9 mouse cellular contexts compared by ENCODE assay signal in genomic region chr1:177708583-177709055, GRCm38 (mm10). TPM values are rescaled to one million over a fixed set of nuclear protein-coding genes. Genes with fewer than 3 reads are reported as not detected.
A peak's percentile ranks its signal among the peaks of the same experiment; 100 is the strongest.
DNase-seq lines count a peak whose midpoint lies in the region; ATAC-seq and TF ChIP-seq lines count a peak whose summit lies in the region.
"Had no signal": no experiment of that assay in that cellular context is flagged by ENCODE, and none has a peak within 500 bp of the region (broad histone marks: within the 10 kb centered on the region; RNA-seq: fewer than 3 reads in every experiment).

No protein-coding gene starts in this region.

- no peak for TF ChIP-seq POLR2A in liver, adult 2 months (IDR thresholded peaks at IDR 0.05; ENCODE audit: extremely low read depth, insufficient read depth, low read length)

- DNase-seq in liver, adult 2 months (ENCODE audit: extremely low read depth, low read depth, low spot score), result peak; percentile 39
- DNase-seq in liver, result no peak
- peak; percentile 64 for DNase-seq in brain, adult 2 months (ENCODE audit: low read depth, low spot score)
- DNase-seq in intestine, embryonic 14.5 days (ENCODE audit: low spot score), result no peak
- no peak for DNase-seq in left cerebral cortex, adult 2 months (ENCODE audit: extremely low spot score in 1 of 2, low spot score in 2 of 2)
- DNase-seq in c-Kit-positive CD71-positive TER-119-positive erythroid progenitor cells, embryonic 14.5 days (ENCODE audit: low spot score), result no peak

- H3K4me2 ChIP-seq in intestine, embryonic 14.5 days (ENCODE audit: low read length), result no peak overlapping the region
- H3K4me2 ChIP-seq in stomach, embryonic 15.5 days, result no peak overlapping the region
- H3K4me2 ChIP-seq: liver, embryonic 11.5 days had no signal

- H3K9ac ChIP-seq in liver, adult 2 months (ENCODE audit: low read depth, low read length), result no peak overlapping the region
- H3K9ac ChIP-seq in intestine, embryonic 14.5 days (ENCODE audit: low read length), result no peak overlapping the region
- H3K9ac ChIP-seq in stomach, embryonic 15.5 days, result no peak overlapping the region

- 72% methylated on average over 4 of the region's 4 CpGs for WGBS in liver, adult 2 months
- WGBS in intestine, embryonic 14.5 days, result 49% methylated on average over 4 of the region's 4 CpGs
- WGBS in stomach, embryonic 15.5 days, result 41% methylated on average over 4 of the region's 4 CpGs

- H3K27ac ChIP-seq in liver, adult 2 months (replicated peaks; ENCODE audit: insufficient read depth, low read depth, low read length), result no peak overlapping the region
- no peak overlapping the region for H3K27ac ChIP-seq in intestine, embryonic 14.5 days (ENCODE audit: low read depth)
- H3K27ac ChIP-seq in stomach, embryonic 15.5 days, result peak overlapping the region; percentile 31; the same call in 1 of the 2 replicates
- H3K27ac ChIP-seq in left cerebral cortex, adult 2 months, result no peak overlapping the region

- H3K9me3 ChIP-seq in intestine, embryonic 14.5 days (ENCODE audit: control insufficient read depth, low read length), result peaks cover 3% of the 10 kb centered on the region; the same call in 1 of the 2 replicates
- H3K9me3 ChIP-seq in stomach, embryonic 15.5 days, result no peaks in the 10 kb centered on the region

- H3K36me3 ChIP-seq in liver, adult 2 months (ENCODE audit: control insufficient read depth, insufficient read depth, low read length), result no peaks in the 10 kb centered on the region
- H3K36me3 ChIP-seq in intestine, embryonic 14.5 days (ENCODE audit: control insufficient read depth, insufficient read depth, low read length), result no peaks in the 10 kb centered on the region
- H3K36me3 ChIP-seq in stomach, embryonic 15.5 days, result no peaks in the 10 kb centered on the region

- intact Hi-C loops in left cerebral cortex, adult 2 months (cut with DNase I), result no loop called here

- TF ChIP-seq CTCF in liver, adult 2 months (IDR thresholded peaks at IDR 0.05; ENCODE audit: low read depth, low read length), result no peak
- no peak for TF ChIP-seq CTCF in left cerebral cortex, adult 2 months (IDR thresholded peaks at IDR 0.05)

- no peak overlapping the region for H3K4me3 ChIP-seq in liver, adult 2 months (ENCODE audit: insufficient read depth, low read depth, low read length)
- no peak overlapping the region for H3K4me3 ChIP-seq in intestine, embryonic 14.5 days (ENCODE audit: low read depth, low read length)
- H3K4me3 ChIP-seq in stomach, embryonic 15.5 days (replicated peaks), result no peak overlapping the region
- H3K4me3 ChIP-seq in left cerebral cortex, adult 2 months, result no peak overlapping the region

- ATAC-seq in intestine, embryonic 14.5 days (replicated peaks; ENCODE audit: low FRiP score, low TSS enrichment, low read depth), result peak; percentile 45; the same call in 1 of the 2 replicates
- ATAC-seq in stomach, embryonic 15.5 days (ENCODE audit: insufficient read depth, low FRiP score, low read depth), result peak; percentile 70
- ATAC-seq: forebrain, embryonic 14.5 days had no signal

- H3K27me3 ChIP-seq in liver, adult 2 months (ENCODE audit: control insufficient read depth, insufficient read depth, low read length), result no peaks in the 10 kb centered on the region
- H3K27me3 ChIP-seq in intestine, embryonic 14.5 days (replicated peaks; ENCODE audit: control insufficient read depth, insufficient read depth, low read length), result no peaks in the 10 kb centered on the region
- no peaks in the 10 kb centered on the region for H3K27me3 ChIP-seq in stomach, embryonic 15.5 days (replicated peaks)

- H3K4me1 ChIP-seq in liver, adult 2 months (ENCODE audit: control insufficient read depth, insufficient read depth, low read length), result peaks cover 12% of the 10 kb centered on the region
- H3K4me1 ChIP-seq in intestine, embryonic 14.5 days (replicated peaks; ENCODE audit: control insufficient read depth, insufficient read depth, low read length), result no peaks in the 10 kb centered on the region
- H3K4me1 ChIP-seq in stomach, embryonic 15.5 days, result no peaks in the 10 kb centered on the region

- H3K79me2 ChIP-seq in liver, adult 2 months (ENCODE audit: control insufficient read depth, insufficient read depth, low read length), result no peaks in the 10 kb centered on the region

RNA-seq across cellular contexts. Expression of gene 1700016C15Rik, which starts 21.0 kb away (rescaled TPM):
- total RNA-seq in liver, adult 2 months (2014; rRNA removed), result not detected in 2 replicates
- not detected in 2 replicates for polyA plus RNA-seq in liver, adult 2 months (2012; rRNA removed)
- not detected in 2 replicates for polyA plus RNA-seq in intestine, embryonic 14.5 days (2014; fragmentation: Nextera tagmentation; extraction: Ambion mirVana)
- not detected in 2 replicates for polyA plus RNA-seq in stomach, embryonic 15.5 days (2015; fragmentation: Nextera tagmentation; extraction: Ambion mirVana)
- total RNA-seq in left cerebral cortex, adult 2 months (2021), result not detected
- polyA plus RNA-seq: forebrain, embryonic 14.5 days; liver, embryonic 11.5 days had no signal

Comparison
In these comparisons a context has a peak if more than half of its experiments do, and no peak if none do; other contexts are left out.
1. DNase-seq: peak in liver, adult 2 months (single experiment) and brain, adult 2 months (single experiment); none in liver (single experiment), intestine, embryonic 14.5 days (single experiment), left cerebral cortex, adult 2 months (0 of 2) and c-Kit-positive CD71-positive TER-119-positive erythroid progenitor cells, embryonic 14.5 days (single experiment).